Mouse (Mus musculus) MEL (cell line): Measurements from ENCODE around the gene Ddx51.

Source experiments
- BHLHE40 ChIP-seq: IDR thresholded peaks from 2 replicates; pipeline ENCODE4 v1.6.1; 2012; ENCODE audit warnings: low read depth, mild to moderate bottlenecking, inconsistent platforms, low read length, improper control_type of control experiment, borderline replicate concordance
- CHD1 ChIP-seq: IDR thresholded peaks from 2 replicates; pipeline ENCODE4 v1.6.1; 2012; ENCODE audit warnings: low read depth, mild to moderate bottlenecking, inconsistent platforms, low read length, improper control_type of control experiment
- CTCF ChIP-seq, 3 experiments: IDR thresholded peaks in 2 of 3; conservative IDR thresholded peaks in 1 of 3; 2 replicates each; pipeline ENCODE4 v1.5.1; 2011 to 2012; ENCODE audit warnings: low read length in 3 of 3, low read depth in 2 of 3, mild to moderate bottlenecking in 2 of 3, improper control_type of control experiment in 1 of 3, inconsistent platforms in 1 of 3, mixed read lengths in 1 of 3, moderate library complexity in 1 of 3; ENCODE audit not compliant: control insufficient read depth in 1 of 3, insufficient read depth in 1 of 3, poor library complexity in 1 of 3, severe bottlenecking in 1 of 3
- E2F4 ChIP-seq: IDR thresholded peaks from 2 replicates; pipeline ENCODE4 v1.6.1; 2011; ENCODE audit warnings: low read depth, low read length, improper control_type of control experiment, borderline replicate concordance
- EP300 ChIP-seq, 2 experiments: IDR thresholded peaks; 2 replicates each; pipeline ENCODE4 v1.6.1; 2011; ENCODE audit warnings: improper control_type of control experiment in 2 of 2, low read length in 2 of 2, low read depth in 1 of 2, mild to moderate bottlenecking in 1 of 2
- HCFC1 ChIP-seq: IDR thresholded peaks from 2 replicates; pipeline ENCODE4 v1.6.1; 2012; ENCODE audit warnings: low read depth, mild to moderate bottlenecking, inconsistent platforms, low read length, improper control_type of control experiment, moderate library complexity
- MXI1 ChIP-seq: IDR thresholded peaks from 2 replicates; pipeline ENCODE4 v1.6.1; 2011; ENCODE audit warnings: mild to moderate bottlenecking, low read depth, low read length, improper control_type of control experiment
- MYC ChIP-seq: IDR thresholded peaks from 2 replicates; pipeline ENCODE4 v1.6.1; 2011; ENCODE audit warnings: low read depth, mild to moderate bottlenecking, low read length, improper control_type of control experiment, moderate library complexity
- NELFE ChIP-seq: IDR thresholded peaks from 2 replicates; pipeline ENCODE4 v1.6.1; 2011; ENCODE audit warnings: low read depth, low read length, improper control_type of control experiment
- POLR2A ChIP-seq, 2 experiments: IDR thresholded peaks; 2 replicates each; pipeline ENCODE4 v1.6.1; 2011 to 2012; ENCODE audit warnings: low read length in 2 of 2, mild to moderate bottlenecking in 2 of 2, control low read depth in 1 of 2, improper control_type of control experiment in 1 of 2, low read depth in 1 of 2, moderate library complexity in 1 of 2; ENCODE audit not compliant: control insufficient read depth in 1 of 2, insufficient read depth in 1 of 2, poor library complexity in 1 of 2
- UBTF ChIP-seq: IDR thresholded peaks from 2 replicates; pipeline ENCODE4 v1.6.1; 2012; ENCODE audit warnings: low read depth, mild to moderate bottlenecking, inconsistent platforms, low read length, improper control_type of control experiment, moderate library complexity, borderline replicate concordance; ENCODE audit not compliant: insufficient read depth

- TF ChIP-seq MYC: no peak
- TF ChIP-seq MXI1: no peak
- no peak for TF ChIP-seq POLR2A (IDR thresholded peaks at IDR 0.05; ENCODE audit: control insufficient read depth in 1 of 2, insufficient read depth in 1 of 2, low read depth in 1 of 2, low read length in 2 of 2, poor library complexity in 1 of 2)
- no peak for TF ChIP-seq NELFE
- TF ChIP-seq CHD1: no peak
- no peak for TF ChIP-seq CTCF (IDR thresholded peaks at IDR 0.05 in 2 of 3, conservative IDR thresholded peaks at IDR 0.05 in 1 of 3; ENCODE audit: control insufficient read depth in 1 of 3, insufficient read depth in 1 of 3, low read depth in 2 of 3, low read length in 3 of 3, poor library complexity in 1 of 3, severe bottlenecking in 1 of 3)
- TF ChIP-seq UBTF: no peak
- no peak for TF ChIP-seq HCFC1
- no peak for TF ChIP-seq E2F4
- TF ChIP-seq EP300 (IDR thresholded peaks at IDR 0.05; ENCODE audit: low read depth in 1 of 2, low read length in 2 of 2): no peak
- TF ChIP-seq BHLHE40: no peak
Measured at GRCm38 (mm10) chr5:110635951-110636707, 17.1 kb upstream of the Ddx51 start.
